Mouse (Mus musculus) inflammation-experienced regulatory T-cells, adult 6 months (primary cell): ENCODE results near the gene Rtn4r. TPM values are rescaled to one million over a fixed set of nuclear protein-coding genes. Genes with fewer than 3 reads are reported as not detected.

ENCODE experiments used
- ATAC-seq: one replicate; pipeline ENCODE4 v1.8.0; 2017
- polyA plus RNA-seq, 3 experiments: library from polyadenylated mRNA; unstranded; fragments of 100-300 nt; shearing (Covaris generic); gene quantifications; one replicate each; pipeline ENCODE4 v1.2.1; 2017

Gene Rtn4r
- polyA plus RNA-seq, 3 experiments from 2014 or later: not detected

- no peak for ATAC-seq
Observed at GRCm38 (mm10) chr16:18197881-18198280, 70.4 kb downstream of the Rtn4r start.

- ATAC-seq: no peak
Observed at GRCm38 (mm10) chr16:18198365-18199098, 71.1 kb downstream of the Rtn4r start.

- ATAC-seq: no peak
Observed at GRCm38 (mm10) chr16:18200062-18200461, 72.6 kb downstream of the Rtn4r start.

- ATAC-seq: no peak
Observed at GRCm38 (mm10) chr16:18201620-18202019, 74.2 kb downstream of the Rtn4r start.

Other genes starting within 250 kb of the Rtn4r start
- gene Gm20518, start 236.0 kb upstream of the Rtn4r start, polyA plus RNA-seq: under 1 TPM; 0.17 to 0.43 (median 0.18) TPM
- gene Tssk1, start 233.4 kb upstream of the Rtn4r start, polyA plus RNA-seq: under 1 TPM in 1 of 3 experiments, not detected in 2; 0.13 TPM
- gene Dgcr2, start 229.1 kb upstream of the Rtn4r start, polyA plus RNA-seq: 10 to 100 TPM; 16.4 to 21.8 (median 19.9) TPM
- under 1 TPM in 1 of 3 experiments, not detected in 2; 0.43 TPM for gene Tssk2, start 229.0 kb upstream of the Rtn4r start, polyA plus RNA-seq
- gene Ess2, start 216.3 kb upstream of the Rtn4r start, polyA plus RNA-seq: 10 to 100 TPM; 29.9 to 45.9 (median 39.7) TPM
- gene Gsc2, start 212.6 kb upstream of the Rtn4r start, polyA plus RNA-seq: not detected
- 10 to 100 TPM in 1 of 3 experiments, 1 to 10 TPM in 2; 4.4 to 12.6 (median 8.2) TPM for gene Slc25a1, start 199.4 kb upstream of the Rtn4r start, polyA plus RNA-seq
- gene Vpreb2, start 147.2 kb upstream of the Rtn4r start, polyA plus RNA-seq: not detected
- gene Dgcr6, start 74.8 kb upstream of the Rtn4r start, polyA plus RNA-seq: 10 to 100 TPM; 11.5 to 19.1 (median 15.0) TPM
- 1 to 10 TPM; 1.1 to 5.3 (median 4.2) TPM for gene Prodh, start 37.4 kb upstream of the Rtn4r start, polyA plus RNA-seq
- gene Ccdc188, start 90.2 kb downstream of the Rtn4r start, polyA plus RNA-seq: not detected
- 1 to 10 TPM in 2 of 3 experiments, under 1 TPM in 1; 0.67 to 1.7 (median 1.5) TPM for gene Zdhhc8, start 107.5 kb downstream of the Rtn4r start, polyA plus RNA-seq
- 10 to 100 TPM; 31.1 to 45.8 (median 38.5) TPM for gene Trmt2a, start 121.0 kb downstream of the Rtn4r start, polyA plus RNA-seq
- gene Ranbp1, start 121.1 kb downstream of the Rtn4r start, polyA plus RNA-seq: 100 to 1,000 TPM; 141 to 268 (median 158) TPM
- gene Gm49776, start 130.7 kb downstream of the Rtn4r start, polyA plus RNA-seq: not detected
- gene Dgcr8, start 161.6 kb downstream of the Rtn4r start, polyA plus RNA-seq: 10 to 100 TPM; 16.6 to 29.7 (median 19.9) TPM
- gene Tango2, start 220.5 kb downstream of the Rtn4r start, polyA plus RNA-seq: 10 to 100 TPM; 48.6 to 81.2 (median 70.2) TPM
- gene Arvcf, start 220.5 kb downstream of the Rtn4r start, polyA plus RNA-seq: 1 to 10 TPM in 1 of 3 experiments, under 1 TPM in 2; 0.52 to 1.0 (median 0.66) TPM